Mouse (Mus musculus): Measurements from ENCODE around the gene Fbxo40. TPM values are rescaled to one million over a fixed set of nuclear protein-coding genes. Genes with fewer than 3 reads are reported as not detected.

Gene Fbxo40
- total RNA-seq (2015; ENCODE audit: low replicate concordance): not detected in 2 replicates
- total RNA-seq (2017; ENCODE audit: low replicate concordance): 0.17 and 0.28 TPM in 2 replicates

DNA sequence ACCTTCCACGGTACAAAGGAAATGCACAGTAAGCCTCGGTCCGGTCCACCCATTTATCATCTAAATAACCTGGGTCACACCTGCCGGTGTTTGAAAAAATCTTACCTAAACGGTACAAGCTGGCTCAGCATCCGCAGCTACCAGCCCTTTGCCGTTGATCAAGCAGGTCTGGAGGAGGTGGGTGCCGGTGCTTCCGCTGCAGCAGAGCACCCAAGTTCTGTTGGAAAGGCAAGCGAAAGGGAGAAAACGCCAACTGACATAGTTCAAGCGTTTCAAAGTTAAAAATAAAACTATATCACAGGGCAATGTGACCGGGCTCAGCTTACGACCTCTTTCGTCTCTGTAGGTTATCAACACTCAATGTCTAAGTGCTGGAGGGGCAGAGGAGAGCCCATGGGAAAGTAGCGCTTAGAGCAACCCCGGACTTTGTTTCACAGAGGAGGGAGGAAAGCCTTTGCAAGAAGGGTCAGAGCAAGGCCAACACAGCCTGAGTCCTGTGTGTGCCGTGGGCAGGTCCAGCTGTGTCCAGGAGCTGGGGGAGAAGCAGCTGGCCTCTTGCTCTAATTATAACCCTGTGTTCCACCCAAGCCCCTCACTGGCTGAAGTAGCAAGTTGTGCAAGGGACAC lies at the start of gene Fbxo40:
Gene Fbxo40 (minus strand): TSS at position 469 of the 627 bp plus-strand sequence.
- no peak for ATAC-seq (replicated peaks; ENCODE audit: low FRiP score, poor library complexity, severe bottlenecking)

GRCm38 (mm10) chr16:37034751-37035150 lies 44.5 kb upstream of the Fbxo40 start:
- ATAC-seq (replicated peaks; ENCODE audit: low FRiP score, poor library complexity, severe bottlenecking): no peak

DNA sequence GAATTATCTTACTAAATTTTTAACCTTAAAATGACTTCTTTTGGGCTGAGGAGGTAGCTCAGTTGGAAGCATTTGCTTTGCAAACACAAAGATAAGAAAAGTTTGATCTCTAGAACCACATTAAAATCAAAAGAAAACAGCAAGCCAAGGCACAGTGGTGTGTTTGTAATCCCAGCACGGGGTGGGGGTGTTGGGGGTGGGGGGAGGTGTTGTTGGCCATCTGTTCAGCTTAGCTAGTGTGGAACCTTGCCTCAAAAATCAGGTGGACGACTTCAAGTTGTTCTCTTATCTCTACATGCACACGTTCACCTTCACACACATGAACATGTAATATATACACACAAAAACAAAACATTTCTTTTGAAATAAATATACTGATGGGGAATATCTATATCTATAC lies 41.7 kb upstream of the Fbxo40 start:
- no peak for ATAC-seq (replicated peaks; ENCODE audit: low FRiP score, poor library complexity, severe bottlenecking)

DNA sequence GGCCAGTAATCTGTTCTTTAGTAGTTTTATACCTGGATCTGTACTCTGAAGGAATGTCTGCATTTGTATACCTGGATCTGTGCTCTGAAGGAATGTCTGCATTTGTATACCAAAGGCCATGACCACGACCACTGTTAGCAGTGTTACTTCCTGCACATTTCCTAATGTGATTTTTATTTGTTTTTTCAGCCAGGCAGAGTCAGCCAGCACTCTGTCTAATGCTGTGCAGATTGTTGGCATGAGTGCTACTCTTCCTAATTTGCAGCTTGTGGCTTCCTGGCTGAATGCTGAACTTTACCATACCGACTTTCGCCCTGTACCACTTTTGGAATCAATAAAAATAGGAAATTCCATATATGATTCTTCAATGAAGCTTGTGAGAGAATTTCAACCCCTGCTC lies 37.3 kb upstream of the Fbxo40 start:
- no peak for ATAC-seq (replicated peaks; ENCODE audit: low FRiP score, poor library complexity, severe bottlenecking)

GRCm38 (mm10) chr16:37012336-37012735 lies 22.1 kb upstream of the Fbxo40 start:
- ATAC-seq (replicated peaks; ENCODE audit: low FRiP score, poor library complexity, severe bottlenecking): peak; percentile 49

DNA sequence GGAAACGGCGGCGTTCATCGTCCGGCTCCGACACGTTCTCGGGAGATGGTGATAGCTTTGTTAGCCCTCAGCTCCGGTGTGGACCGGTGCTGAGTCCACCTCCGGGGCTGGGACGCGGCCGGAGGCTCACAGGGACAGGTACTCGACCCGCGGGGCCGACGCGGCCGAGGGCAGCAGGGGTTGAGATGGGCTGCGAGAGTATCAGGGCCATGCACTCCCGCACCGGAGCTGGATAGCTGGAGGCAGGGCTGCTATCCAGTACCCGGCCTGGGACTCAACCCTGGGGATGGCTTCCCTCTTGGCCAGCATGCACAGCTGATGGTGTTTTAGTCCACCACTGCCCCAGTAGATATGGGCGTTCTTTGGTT lies 21.6 kb upstream of the Fbxo40 start:
- peak; percentile 67 for ATAC-seq (replicated peaks; ENCODE audit: low FRiP score, poor library complexity, severe bottlenecking)

- ATAC-seq (replicated peaks; ENCODE audit: low FRiP score, poor library complexity, severe bottlenecking): peak; percentile 95
These were observed 21.0 kb upstream of the Fbxo40 start, which contains the start of gene Polq for GRCm38 (mm10) chr16:37011061-37011921. TSS of gene Polq (plus strand) at chr16:37011786.

GRCm38 (mm10) chr16:37010370-37010769 lies 20.1 kb upstream of the Fbxo40 start:
- 0 out of 2 replicates have a peak, but pooled peaks have one; percentile 36 for ATAC-seq (replicated peaks; ENCODE audit: low FRiP score, poor library complexity, severe bottlenecking)

- ATAC-seq (replicated peaks; ENCODE audit: low FRiP score, poor library complexity, severe bottlenecking): no peak
These were observed 19.0 kb upstream of the Fbxo40 start for GRCm38 (mm10) chr16:37009262-37009661.

DNA sequence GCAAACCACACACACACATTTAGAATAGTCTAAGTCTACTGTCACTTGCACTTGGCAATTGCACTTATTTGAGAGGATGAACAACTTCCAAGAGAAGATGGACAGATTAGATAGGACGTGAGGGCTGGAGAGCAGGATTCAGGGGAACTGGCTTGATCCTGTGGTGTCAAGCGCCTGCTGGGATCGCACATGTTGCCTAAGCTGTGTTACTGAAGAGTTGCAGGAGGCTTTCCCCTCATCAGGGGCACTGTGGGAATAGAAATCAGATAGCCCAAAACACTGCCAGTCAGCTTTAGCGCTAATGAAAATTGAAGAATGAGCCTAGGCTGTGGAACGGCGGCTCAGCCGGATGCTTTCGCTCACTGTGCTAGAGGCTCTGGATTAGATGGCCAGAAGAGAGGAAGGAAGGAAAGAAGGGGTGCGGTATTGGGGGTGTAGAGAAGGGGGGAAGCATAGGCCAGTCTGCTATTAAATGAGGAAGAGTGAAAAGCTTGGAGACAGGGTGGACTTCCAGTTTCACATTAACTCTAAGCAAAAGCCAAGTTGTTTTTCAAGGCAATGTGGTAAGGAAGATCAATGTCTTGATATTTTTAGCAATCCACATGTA lies 9.2 kb upstream of the Fbxo40 start:
- no peak for ATAC-seq (replicated peaks; ENCODE audit: low FRiP score, poor library complexity, severe bottlenecking)

DNA sequence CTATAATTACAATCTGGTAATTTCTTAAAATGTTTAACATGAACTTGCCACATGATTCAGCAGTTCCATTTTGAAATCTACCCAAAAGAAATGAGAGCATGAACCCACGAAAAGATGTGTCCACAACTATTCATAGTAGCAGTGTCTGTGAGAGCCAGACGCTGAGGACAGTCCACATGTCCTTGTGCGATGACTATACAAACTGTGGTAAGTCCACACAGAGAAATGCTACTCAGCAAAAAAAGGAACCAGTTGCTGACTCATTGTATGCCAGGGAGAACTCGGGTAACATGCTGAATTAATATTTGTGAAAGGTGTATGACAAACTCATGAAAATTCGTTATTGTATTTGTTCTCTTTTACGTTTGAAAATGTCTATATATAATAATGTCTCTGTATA lies 7.4 kb upstream of the Fbxo40 start:
- ATAC-seq (replicated peaks; ENCODE audit: low FRiP score, poor library complexity, severe bottlenecking): no peak

GRCm38 (mm10) chr16:36989493-36989892 lies 774 bp downstream of the Fbxo40 start:
- no peak for ATAC-seq (replicated peaks; ENCODE audit: low FRiP score, poor library complexity, severe bottlenecking)

DNA sequence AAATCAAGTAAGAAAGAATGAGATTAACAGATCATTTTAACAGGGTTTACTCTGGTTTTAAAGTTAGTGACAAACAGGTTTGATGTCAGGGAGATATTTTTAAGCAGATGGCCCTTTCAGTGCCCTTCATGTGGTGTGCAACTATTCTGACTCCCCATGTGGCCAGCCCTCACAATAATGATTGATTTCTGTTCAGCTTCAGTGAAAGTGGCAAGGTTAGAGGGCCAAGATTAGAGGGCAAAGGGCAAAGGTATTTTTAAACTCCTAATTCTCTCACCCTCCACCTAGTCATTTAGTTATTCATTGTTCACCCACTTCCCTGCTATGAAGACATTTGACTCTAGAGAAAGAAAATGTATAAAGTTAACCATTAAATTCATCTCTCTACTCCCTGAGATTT lies 2.2 kb downstream of the Fbxo40 start:
- ATAC-seq (replicated peaks; ENCODE audit: low FRiP score, poor library complexity, severe bottlenecking): no peak

DNA sequence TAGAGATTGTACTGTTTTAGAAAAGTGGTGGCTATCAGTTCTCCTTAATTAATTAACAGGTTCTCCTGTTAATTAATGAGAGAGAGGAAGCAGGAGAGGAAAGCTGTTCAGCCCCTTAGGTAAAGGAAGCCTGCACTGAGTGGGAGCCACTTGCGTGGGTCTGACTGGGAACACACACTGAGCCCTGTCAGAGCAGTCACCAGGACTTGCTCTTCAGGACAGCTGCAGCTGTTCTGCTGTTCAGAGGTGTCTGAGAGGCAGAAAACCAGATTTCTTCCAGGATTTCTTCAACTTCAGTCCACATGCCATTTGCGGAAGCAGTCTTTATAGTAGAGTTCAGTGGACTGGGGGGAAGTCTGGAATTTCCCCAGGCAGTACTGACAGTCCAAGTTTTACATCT lies 2.9 kb downstream of the Fbxo40 start:
- no peak for ATAC-seq (replicated peaks; ENCODE audit: low FRiP score, poor library complexity, severe bottlenecking)

DNA sequence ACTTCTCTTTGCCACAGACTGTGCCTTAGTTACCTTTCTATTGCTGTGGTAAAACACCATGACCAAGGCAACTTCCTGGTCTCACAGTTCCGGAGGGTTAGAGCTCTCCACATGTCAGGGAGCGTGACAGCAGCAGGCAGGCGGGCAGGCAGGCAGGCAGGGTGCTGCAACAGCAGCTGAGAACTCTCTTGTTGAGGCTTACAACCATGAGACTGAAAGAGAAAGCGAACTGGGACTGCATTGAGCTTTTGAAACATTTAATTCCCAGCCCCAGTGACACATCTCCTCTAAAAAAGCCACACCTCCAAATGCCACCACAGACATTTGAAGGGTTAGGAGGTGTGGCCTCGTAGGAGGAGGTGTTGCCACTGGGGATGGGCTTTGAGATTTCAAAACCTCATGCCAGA lies 4.6 kb downstream of the Fbxo40 start:
- ATAC-seq (replicated peaks; ENCODE audit: low FRiP score, poor library complexity, severe bottlenecking): peak; percentile 59

DNA sequence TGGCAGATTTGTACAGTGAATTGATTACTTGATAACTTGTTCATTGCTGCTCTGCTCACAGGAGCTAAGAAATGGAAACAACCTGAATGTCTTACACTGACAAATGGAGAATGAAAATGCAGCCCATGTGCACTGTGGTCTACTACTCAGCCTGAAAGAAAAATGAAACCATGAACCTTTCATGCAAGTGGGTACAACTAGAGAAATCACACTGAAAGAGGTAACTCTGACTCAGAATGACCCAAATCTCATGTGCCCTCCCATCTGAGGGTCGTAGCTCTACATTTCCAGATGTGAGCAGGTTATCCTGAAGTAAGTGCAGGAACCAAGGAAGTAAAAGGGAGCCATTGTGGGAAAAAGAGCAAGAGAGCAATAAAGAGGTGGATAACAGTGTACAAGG lies 6.5 kb downstream of the Fbxo40 start:
- no peak for ATAC-seq (replicated peaks; ENCODE audit: low FRiP score, poor library complexity, severe bottlenecking)

DNA sequence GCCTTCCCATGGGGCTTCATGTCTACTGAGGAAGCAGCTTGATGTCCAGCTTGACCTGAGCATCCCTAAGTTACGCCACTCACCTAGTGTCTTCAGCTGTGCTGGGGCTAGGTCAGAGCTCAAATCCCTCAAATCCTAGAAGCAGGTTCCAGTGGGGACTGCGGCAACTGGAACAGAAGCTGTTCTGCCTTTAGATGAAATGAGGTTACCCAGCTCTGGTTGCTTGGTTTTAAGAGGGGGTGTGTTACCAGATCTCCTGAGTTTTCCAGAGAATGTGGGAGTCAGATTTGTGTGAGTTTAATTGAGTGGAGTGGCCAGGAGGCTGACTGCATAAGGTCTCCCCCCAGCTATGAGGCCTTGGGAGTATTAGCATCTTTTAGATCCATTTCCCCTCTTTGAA lies 11.1 kb downstream of the Fbxo40 start:
- ATAC-seq (replicated peaks; ENCODE audit: low FRiP score, poor library complexity, severe bottlenecking): no peak

GRCm38 (mm10) chr16:36963415-36963814 lies 26.9 kb downstream of the Fbxo40 start:
- no peak for ATAC-seq (replicated peaks; ENCODE audit: low FRiP score, poor library complexity, severe bottlenecking)

DNA sequence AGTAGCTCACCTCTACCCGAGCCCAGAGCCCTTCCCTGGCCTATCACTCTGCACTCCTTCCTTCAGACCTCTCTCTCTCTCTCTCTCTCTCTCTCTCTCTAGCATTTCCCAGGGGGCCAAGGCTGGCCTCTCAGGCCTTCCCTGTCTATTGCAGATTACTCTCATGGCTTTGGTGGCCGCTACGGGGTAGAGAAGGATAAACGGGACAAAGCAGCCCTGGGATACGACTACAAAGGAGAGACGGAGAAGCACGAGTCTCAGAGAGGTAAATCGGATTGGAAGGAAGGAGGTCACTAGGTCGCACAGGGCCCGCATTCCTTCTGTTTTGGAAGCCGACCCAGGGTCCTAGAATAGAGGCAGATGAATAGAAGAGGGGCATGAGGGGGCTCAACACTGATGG lies 35.2 kb downstream of the Fbxo40 start:
- ATAC-seq (replicated peaks; ENCODE audit: low FRiP score, poor library complexity, severe bottlenecking): no peak

DNA sequence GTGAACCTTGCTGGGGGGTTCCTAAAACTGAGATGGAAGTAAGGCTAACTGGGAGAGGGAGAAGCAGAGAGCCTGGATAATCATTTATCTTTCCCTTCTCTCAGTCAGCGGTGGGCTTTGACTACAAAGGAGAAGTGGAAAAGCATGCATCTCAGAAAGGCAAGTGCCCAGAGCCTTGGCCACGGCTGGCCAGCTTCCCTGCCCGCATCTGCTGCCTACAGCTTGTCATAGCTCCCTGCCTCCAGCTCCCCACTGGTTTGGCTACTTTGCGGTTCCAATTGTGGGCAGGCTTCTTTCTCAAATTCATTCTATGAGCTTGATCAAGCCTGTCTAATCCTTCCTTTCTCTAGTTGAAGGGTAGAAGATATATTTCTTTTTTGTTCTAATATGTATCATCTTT lies 39.2 kb downstream of the Fbxo40 start:
- no peak for ATAC-seq (replicated peaks; ENCODE audit: low FRiP score, poor library complexity, severe bottlenecking)
